Mouse (Mus musculus) lung, adult 2 months (tissue): ENCODE measurements at regions not wholly inside any gene's neighbourhood (a gene's known extent, or its start where the extent isn't known, plus 50 kb on each side); places are given as distances from the start of the nearest gene placed in this dataset.

Source experiments
- DNase-seq: peaks from one replicate; pipeline ENCODE4 v3.0.0; 2022
- H3K4me1 ChIP-seq: fragments of 200-500 bp; 2 replicates; pipeline ENCODE4 v1.6.1; 2011; ENCODE audit warnings: low read length; ENCODE audit not compliant: control insufficient read depth, insufficient read depth
- H3K4me3 ChIP-seq: fragments of 200-500 bp; replicated peaks from 2 replicates; pipeline ENCODE3; 2011; ENCODE audit warnings: low read depth, mild to moderate bottlenecking, control low read depth, low read length; ENCODE audit errors: extremely low read depth
- CTCF ChIP-seq: fragments of 200-500 bp; IDR thresholded peaks from 2 replicates; pipeline ENCODE4 v1.5.1; 2011; ENCODE audit warnings: mild to moderate bottlenecking, low read length, control low read depth; ENCODE audit not compliant: insufficient read depth
- POLR2A ChIP-seq: fragments of 200-500 bp; IDR thresholded peaks from 2 replicates; pipeline ENCODE4 v1.6.1; 2011; ENCODE audit warnings: low read depth, mild to moderate bottlenecking, control low read depth, low read length, borderline replicate concordance; ENCODE audit errors: extremely low read depth
- WGBS: fragments of 180-500 bp; shearing (Covaris S2); methylation state at CpG from one replicate; pipeline ENCODE4 v1.1.7; 2018; 5-methylcytosine and 5-hydroxymethylcytosine counted together

DNA sequence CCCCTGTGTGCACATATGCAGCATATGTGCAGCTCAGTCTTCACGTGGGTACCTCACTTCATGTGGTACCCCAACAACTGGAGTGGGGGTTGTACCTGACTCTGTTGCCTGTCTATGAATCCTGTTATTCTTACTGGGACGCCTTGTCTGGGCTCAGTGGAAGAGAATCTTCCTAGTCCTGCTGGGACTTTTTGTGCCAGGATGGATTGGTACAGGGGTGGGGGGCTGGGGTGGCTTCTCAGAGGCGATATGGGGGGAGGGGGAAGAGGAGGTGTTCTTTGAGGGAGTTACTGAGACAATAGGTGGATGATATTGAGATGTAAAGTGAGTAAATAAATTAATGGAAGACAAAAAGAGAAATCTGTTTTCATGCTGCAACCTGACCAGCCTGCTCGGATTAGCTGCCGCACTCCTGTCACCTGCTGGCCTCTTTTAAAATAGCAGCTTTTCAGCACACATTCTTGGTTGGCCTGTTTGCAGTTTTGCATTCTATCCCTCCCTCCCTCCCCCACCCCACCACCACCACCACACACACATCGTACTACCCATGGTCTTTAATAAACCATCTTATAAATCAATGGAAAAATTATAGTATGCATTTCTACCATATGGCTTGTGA lies 1112.9 kb downstream of the 4930444P10Rik start:
- no peak for DNase-seq
- WGBS: 47% methylated on average over 6 of the region's 6 CpGs
- Histone ChIP-seq H3K4me3 (no peak overlapping the region), H3K4me1 (no peaks in the 10 kb centered on the region)
- TF ChIP-seq CTCF (no peak), POLR2A (no peak)
